Mouse (Mus musculus) bone marrow macrophage, adult 2 months (primary cell): ENCODE results near the gene Cope.

Source experiments
- CTCF ChIP-seq: IDR thresholded peaks from 2 replicates; pipeline ENCODE4 v1.5.1; 2012; ENCODE audit warnings: low read depth, mild to moderate bottlenecking, low read length, moderate library complexity
- POLR2A ChIP-seq: IDR thresholded peaks from 2 replicates; pipeline ENCODE4 v1.6.1; 2012; ENCODE audit warnings: mild to moderate bottlenecking, low read depth, low read length, borderline replicate concordance

GRCm38 (mm10) chr8:70279266-70279665 lies 23.1 kb upstream of the Cope start:
- TF ChIP-seq CTCF (no peak), POLR2A (no peak)
